Mouse (Mus musculus): ENCODE measurements around the gene Zbtb16. TPM values are rescaled to one million over a fixed set of nuclear protein-coding genes. Genes with fewer than 3 reads are reported as not detected.

The Zbtb16 gene
- total RNA-seq, 2 experiments from 2014 or later = 85.9 to 92.1 TPM

GRCm38 (mm10) chr9:48745347-48746119, 90.5 kb downstream of the Zbtb16 start:
- no peak for DNase-seq (ENCODE audit: low spot score in 2 of 2)

- no peak for DNase-seq (ENCODE audit: low spot score in 2 of 2)
Observed at GRCm38 (mm10) chr9:48744916-48745315, 91.1 kb downstream of the Zbtb16 start.

DNA sequence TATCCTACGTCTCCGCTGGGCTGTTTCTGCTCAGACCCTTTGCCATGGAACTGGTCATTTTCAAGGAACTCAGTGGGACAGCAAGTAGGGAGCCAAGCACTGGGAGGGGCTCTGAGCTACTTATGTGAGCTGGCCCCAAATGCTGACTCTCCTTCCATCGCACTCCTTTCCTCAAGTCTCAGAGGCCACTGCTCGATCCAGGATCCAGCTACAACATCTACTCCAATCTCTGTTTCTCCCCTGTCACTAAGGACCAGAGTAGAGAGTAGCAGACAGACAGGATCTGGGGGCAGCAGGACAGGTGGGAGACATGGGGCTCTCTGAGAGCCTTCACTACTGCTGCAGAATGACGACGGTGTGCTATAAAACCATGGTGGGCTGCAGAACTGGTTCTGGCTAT, 91.6 kb downstream of the Zbtb16 start:
- DNase-seq (ENCODE audit: low spot score in 2 of 2) = no peak

GRCm38 (mm10) chr9:48743338-48744285, 92.4 kb downstream of the Zbtb16 start:
- no peak for DNase-seq (ENCODE audit: low spot score in 2 of 2)

DNA sequence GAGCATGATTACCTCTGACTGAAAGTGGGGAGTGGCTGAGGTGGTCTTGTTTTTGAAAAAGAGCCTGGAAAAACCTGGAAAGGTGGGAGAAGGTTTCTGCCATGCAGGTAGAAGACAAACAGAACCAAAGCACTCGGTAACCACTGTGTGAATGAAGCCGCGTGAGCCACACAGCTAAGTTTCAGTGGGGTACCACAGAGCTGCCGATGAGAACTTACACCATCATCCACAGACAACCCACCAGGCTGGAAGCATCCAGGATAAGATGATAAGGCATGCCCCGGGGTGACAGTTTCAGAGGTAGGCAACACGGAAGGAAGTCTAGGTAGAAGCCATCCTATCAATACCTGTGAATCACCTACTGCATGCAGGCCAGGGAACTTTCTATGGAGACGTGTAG, 93.9 kb downstream of the Zbtb16 start:
- DNase-seq (ENCODE audit: low spot score in 2 of 2) = no peak

DNA sequence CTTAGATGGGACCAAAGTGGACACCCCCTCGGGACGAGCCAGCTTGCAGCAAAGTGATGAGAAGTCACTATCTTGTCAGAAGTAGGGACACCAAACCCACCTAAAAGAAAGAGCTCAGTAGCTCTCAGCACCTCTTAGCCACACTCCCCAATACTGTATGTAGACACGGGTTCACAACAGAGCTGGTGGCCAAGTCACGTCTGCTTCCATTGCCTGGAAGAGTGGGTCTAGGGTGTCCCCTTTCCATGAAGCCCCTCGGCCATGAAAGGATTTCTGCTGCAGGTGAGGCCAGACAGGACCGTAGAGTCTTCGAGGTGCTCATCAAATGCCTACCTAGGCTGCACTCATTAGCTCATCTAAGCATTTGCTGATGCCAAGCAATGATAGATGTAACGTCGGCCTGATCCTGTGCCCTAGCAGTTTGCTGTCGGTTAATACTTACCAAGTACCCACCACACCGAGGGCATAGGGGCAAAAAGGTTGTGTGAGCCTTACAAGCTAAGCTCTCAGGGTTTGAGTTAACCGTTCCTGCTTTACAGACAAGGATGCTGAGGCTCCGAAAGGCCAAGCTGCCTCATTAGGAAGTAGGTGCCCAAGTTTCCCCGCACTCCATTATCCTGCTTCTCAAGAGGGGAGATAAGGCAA, 94.5 kb downstream of the Zbtb16 start:
- no peak for DNase-seq (ENCODE audit: low spot score in 2 of 2)

GRCm38 (mm10) chr9:48740732-48741255, 95.2 kb downstream of the Zbtb16 start:
- DNase-seq (ENCODE audit: low spot score in 2 of 2) = no peak

- DNase-seq (ENCODE audit: low spot score in 2 of 2) = peak; percentile 95 to 97
Observed at GRCm38 (mm10) chr9:48740098-48740505, 95.9 kb downstream of the Zbtb16 start.

- DNase-seq (ENCODE audit: low spot score in 2 of 2) = no peak
Observed at GRCm38 (mm10) chr9:48738795-48739476, 97.1 kb downstream of the Zbtb16 start.

DNA sequence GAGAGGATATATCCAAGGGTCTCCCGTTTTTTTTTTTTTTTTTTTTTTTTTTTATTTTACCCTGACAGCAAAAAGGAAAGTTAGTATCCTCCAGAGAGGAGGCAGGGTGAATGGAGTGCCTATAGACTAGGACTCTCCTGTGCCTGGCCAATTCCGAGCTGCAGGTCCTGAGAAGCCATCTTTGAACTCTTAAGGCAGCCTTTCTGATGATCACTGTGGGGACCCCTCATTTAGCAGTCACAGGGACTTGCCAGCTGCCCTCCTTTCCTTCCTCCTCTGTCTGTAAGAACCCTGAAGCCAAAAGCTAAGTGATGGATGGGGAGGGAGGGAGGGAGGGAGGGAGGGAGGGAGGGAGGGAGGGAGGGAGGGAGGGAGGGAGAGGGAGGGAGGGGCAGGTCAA, 98.1 kb downstream of the Zbtb16 start:
- no peak for DNase-seq (ENCODE audit: low spot score in 2 of 2)

DNA sequence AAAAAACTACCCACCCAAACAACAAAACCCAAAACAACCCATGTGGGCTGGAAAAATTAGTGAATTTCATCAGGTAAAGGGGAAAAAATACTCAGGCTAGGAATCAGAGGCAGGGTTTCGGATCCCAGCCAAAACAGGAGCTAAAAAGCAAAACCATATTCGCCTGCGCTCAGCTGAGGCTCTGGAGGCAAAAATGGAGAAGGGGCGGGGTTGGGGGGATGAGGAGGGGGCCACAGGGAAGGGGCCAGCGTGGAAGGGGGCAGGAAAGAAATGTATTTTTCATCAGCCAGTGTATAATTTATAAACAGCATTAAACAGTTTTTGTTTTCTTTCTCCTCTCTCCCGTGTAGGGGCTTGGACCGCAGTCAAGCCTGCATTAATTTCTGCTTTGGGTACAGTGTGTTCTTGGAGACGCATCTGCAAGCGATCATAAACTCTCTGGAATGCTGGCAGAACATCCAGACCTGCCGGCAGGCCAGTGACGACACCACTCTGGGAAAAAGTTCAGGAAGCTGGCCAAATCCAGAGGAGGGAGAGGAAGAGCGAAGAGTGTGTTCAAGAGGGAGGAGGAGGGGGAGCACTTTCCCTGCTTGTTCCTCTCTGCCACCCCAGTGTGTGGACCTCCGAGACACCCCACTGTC, 98.7 kb downstream of the Zbtb16 start:
- peak; percentile 80 to 97 for DNase-seq (ENCODE audit: low spot score in 2 of 2)

DNA sequence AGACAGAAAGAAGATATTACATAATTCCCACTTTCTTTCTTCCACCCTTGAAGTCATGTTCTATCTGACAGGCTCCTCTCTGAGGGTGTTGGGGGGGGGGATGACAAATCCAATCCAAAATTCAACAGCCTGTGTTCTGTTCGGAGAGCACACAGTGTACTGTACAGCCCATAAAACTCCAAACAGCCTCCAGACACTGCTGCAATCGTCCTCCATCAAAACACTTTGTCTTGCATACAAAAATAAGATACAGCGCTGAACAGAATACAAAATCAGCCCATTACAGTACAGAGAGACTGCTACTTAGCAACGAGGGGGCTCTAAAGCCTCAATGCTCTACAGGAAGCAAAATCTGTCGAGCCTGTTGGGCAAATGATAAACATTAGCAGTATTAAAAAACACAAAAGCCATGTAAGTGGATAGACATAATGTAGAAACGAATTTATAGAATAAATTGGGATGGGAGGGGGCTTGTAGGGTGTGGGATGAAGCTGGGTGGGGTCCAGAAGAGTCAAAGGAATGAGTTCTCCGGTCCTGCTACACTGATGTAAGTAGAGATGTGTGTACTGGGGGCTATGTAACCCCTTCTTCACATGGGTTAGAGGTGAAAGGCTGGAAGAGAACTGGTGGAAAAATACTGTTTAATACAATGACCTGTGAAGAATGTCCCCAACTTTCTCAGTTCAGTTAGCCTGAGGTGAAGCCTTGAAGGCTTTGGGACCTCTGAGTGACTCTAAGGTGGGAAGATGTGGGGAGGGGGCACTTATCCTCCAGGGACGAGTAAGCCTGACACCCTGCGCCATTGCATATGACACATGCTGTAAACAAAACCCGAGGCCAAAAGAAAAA, 99.4 kb downstream of the Zbtb16 start:
- DNase-seq (ENCODE audit: low spot score in 2 of 2) = peak in 1 of 2 experiments; percentile 89

DNA sequence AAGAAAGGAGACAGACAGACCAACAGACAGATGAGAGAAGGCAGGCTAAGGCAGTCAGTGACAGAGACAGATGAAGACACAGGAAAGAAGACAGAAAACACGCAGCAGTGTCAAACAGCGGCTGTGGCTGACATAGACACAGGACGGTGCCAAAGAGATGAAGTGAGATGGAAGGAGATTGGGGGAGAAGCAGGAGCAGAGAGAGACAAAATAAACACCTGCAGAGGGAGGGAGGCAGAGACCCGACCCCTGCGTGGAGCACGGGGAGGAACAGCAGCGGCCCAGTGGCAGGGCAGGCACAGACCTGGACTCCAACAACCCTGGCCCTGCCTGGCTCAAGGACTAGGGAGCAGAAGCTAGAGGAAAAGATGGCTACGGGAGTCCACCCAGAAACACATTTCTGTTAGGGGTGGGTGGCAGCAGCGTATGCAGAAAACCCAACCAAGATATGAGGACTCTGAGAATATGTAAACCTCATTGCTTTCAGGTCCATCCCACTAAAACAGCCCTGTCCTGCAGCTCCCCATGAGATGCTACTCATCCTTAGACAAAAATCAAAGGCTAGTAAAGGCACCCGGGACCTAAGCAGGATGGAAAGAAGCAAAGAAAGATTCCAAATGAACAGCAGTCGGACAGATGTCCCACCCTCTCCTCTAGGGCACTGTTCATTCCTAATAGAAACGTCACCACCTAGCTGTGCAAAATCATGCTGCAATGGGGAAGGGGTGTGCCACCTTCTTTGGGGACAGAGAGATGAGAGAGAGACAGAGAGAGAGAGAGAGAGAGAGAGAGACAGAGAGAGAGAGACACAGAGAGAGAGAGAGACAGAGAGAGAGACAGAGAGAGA, 100.3 kb downstream of the Zbtb16 start:
- peak in 1 of 2 experiments; percentile 54 for DNase-seq (ENCODE audit: low spot score in 2 of 2)

DNA sequence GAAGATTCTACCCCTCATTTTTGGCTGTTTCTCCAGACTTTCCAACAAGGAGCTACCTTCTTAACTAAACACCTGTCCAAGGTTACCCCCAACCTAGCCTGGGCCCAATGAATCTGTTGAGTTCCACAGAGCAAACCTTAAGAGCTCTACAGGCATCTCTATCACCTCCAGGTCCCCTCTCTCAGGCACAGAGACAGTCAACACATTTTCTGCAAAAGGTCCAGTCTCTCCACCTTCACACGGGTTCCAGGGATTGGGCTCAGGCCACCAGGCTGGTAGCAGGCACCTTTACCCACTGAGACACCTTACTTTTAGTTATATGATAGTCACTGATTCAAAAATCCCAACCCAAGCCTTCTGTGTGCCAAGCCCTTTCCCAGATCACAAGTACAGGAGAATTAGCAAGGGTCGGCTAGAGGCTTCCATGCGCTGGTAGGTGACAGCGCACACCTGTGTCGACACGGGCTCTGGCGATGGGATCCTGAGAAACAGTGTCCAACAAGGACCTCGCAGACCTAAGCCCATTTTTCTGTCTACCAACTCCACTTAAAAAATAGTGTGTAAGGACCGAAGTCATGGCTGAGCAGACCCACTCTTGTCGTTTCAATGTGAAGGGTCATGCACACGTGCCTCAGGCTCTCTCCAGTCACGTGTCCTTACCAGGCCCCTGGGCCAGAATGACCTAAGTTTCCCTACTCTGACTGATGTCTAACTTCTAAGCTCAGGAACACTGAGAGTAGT, 101.1 kb downstream of the Zbtb16 start:
- no peak for DNase-seq (ENCODE audit: low spot score in 2 of 2)

DNA sequence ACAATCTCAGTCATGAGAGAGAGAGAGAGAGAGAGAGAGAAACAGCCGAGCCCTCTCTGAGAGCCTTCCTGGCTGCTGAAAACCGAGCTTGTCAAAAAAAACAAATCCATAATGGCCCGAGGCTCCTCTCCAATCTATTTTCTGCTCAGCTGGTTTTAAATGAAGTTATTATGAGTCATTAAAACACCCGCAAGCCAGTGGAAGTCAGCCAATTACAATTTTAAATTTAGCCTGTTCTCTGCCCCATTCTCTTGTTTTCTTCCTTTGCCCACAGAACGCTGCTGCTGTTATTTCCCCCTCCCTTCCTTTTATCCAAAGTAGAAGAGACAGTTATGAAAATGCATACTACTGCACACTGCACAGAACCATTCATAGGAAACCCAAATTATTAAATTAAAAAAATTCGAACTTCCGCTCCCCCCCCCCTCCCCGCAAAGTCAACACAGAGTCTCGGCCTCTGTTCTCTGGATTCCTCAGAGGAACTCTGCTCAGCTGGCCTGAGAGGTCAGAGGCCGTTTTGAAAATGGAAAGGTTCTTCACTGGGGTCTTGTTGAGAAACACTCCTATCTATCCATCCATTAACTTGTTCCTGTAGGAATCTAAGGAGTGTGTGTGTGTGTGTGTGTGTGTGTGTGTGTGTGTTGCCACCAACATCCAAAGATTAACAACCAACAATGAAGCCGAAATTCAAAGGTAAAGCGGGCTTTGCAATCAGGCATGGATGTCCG, 102.0 kb downstream of the Zbtb16 start:
- DNase-seq (ENCODE audit: low spot score in 2 of 2) = peak in 1 of 2 experiments; percentile 90

DNA sequence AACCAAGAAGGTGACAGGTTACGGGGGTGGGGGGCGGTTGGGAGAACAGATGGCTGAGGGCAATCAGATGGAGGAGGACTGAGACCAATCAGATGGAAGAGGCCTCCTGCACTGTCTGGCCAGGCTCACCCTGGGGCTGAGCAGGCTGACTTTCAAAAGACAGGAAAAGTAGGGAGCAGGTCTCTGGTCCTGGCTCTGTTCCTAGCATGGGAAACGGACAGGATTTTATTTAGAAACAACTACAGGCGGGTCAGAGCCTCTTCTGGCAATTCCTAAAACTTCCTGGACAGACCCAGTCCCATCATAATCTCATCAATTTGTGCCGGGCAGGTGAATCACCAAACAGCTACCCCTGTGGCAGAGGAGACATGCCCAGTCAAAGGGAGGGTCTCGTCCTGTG, 102.9 kb downstream of the Zbtb16 start:
- no peak for DNase-seq (ENCODE audit: low spot score in 2 of 2)
